Mouse (Mus musculus): ENCODE data around the gene Rnf123.

DNA sequence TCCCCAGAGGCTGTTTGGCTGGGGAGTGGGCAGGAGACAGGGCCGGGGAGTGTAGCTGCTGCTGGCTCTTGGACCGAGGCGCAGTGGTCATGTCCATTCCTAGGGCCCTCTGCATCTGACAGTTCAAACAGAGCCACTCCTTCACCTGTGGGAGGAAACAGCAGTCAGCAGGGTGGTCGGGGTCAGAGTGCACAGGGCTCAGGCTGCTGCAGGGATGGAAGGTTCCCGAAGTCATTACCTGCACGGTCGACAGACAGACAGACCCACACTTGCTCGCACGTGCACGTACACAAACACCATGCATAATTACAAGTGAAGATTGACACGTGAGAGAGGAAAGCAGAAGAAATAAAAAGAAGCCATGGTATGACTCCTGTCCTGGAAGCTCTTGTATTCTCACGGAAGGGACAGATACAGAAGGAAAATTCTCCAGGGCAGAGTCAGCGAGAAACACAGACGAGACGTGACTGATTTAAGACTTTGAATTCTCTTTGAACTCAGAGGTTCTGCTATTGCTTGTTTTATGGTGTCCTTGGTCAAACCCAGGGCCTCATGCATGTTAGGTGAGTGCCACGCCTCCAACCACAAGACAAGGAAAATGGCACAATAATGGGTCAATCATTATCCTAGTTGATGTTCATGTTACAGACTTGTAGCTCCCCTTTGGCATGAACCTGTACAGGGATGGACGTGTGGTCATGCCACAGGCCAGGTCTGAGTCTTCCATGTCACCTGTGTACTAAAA is 43.5 kb upstream of the Rnf123 start:
- TF ChIP-seq POLR2A (IDR thresholded peaks at IDR 0.05; ENCODE audit: borderline replicate concordance, insufficient read depth, low read length) = no peak
- no peak for TF ChIP-seq CTCF (IDR thresholded peaks at IDR 0.05; ENCODE audit: borderline replicate concordance, insufficient read depth, low read depth, low read length)

Data from cerebellum, adult 2 months (tissue).